Mouse (Mus musculus) thymus, adult 2 months (tissue): ENCODE measurements at regions not wholly inside any gene's neighbourhood (a gene's known extent, or its start where the extent isn't known, plus 50 kb on each side); places are given as distances from the start of the nearest gene placed in this dataset.
"Not testable (repeated sequence)": the region's sequence is repeated elsewhere in the genome, so short reads cannot be mapped to it uniquely, and the experiment has no call there.

Source experiments
- CTCF ChIP-seq: fragments of 200-500 bp; IDR thresholded peaks from 2 replicates; pipeline ENCODE4 v1.5.1; 2012; ENCODE audit warnings: mild to moderate bottlenecking, control low read depth, low read length, moderate library complexity, borderline replicate concordance; ENCODE audit not compliant: control insufficient read depth, poor library complexity, insufficient read depth; ENCODE audit errors: extremely low read depth
- POLR2A ChIP-seq: fragments of 200-500 bp; IDR thresholded peaks from 2 replicates; pipeline ENCODE4 v1.6.1; 2012; ENCODE audit warnings: mild to moderate bottlenecking, low read length, control low read depth, moderate library complexity; ENCODE audit not compliant: control insufficient read depth, poor library complexity, insufficient read depth; ENCODE audit errors: extremely low read depth

DNA sequence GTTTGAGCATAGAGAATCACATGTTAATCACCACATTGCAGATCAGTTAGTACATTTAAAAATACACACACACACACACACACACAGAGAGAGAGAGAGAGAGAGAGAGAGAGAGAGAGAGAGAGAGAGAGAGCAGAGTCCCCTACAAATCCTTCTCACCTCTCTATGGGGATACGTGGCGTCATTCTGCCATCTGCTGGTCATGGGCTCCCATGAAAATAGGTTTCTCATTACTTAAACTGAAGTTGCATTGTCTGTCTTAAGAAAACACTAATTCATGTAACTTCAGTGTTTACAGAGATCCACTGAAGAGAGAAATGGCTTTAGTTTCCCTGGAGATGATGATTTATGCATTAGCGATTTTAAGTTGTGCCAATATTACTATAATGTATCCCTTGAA is 297.9 kb upstream of the Zfp386 start:
- not testable (repeated sequence) for TF ChIP-seq CTCF, POLR2A
